Mouse (Mus musculus): ENCODE data around the gene Kras.

The Kras gene

GRCm38 (mm10) chr6:145250185-145250791 lies at the start of gene Kras:
Gene Kras, minus strand, starts transcription at chr6:145250239.
- DNase-seq = peak; percentile 96 to 98

- DNase-seq = no peak
Observed at GRCm38 (mm10) chr6:145297626-145298025, 47.6 kb upstream of the Kras start.

GRCm38 (mm10) chr6:145296979-145297378 lies 46.9 kb upstream of the Kras start:
- DNase-seq = no peak

- DNase-seq = no peak
Observed at GRCm38 (mm10) chr6:145295171-145295570, 45.1 kb upstream of the Kras start.

GRCm38 (mm10) chr6:145293156-145293555 lies 43.1 kb upstream of the Kras start:
- DNase-seq = no peak

GRCm38 (mm10) chr6:145291383-145292289 lies 41.6 kb upstream of the Kras start:
- DNase-seq = no peak

GRCm38 (mm10) chr6:145285656-145286055 lies 35.6 kb upstream of the Kras start:
- no peak for DNase-seq

GRCm38 (mm10) chr6:145284286-145284685 lies 34.2 kb upstream of the Kras start:
- no peak for DNase-seq

GRCm38 (mm10) chr6:145277138-145277763 lies 27.2 kb upstream of the Kras start:
- no peak for DNase-seq

GRCm38 (mm10) chr6:145276265-145276780 lies 26.3 kb upstream of the Kras start:
- DNase-seq = peak; percentile 80 to 83

GRCm38 (mm10) chr6:145275586-145276219 lies 25.7 kb upstream of the Kras start:
- no peak for DNase-seq

GRCm38 (mm10) chr6:145273971-145274620 lies 24.1 kb upstream of the Kras start:
- peak in 1 of 2 experiments; percentile 19 for DNase-seq

GRCm38 (mm10) chr6:145272142-145272937 lies 22.3 kb upstream of the Kras start:
- DNase-seq = no peak

- DNase-seq = no peak
Observed at GRCm38 (mm10) chr6:145269313-145269845, 19.3 kb upstream of the Kras start.

- DNase-seq = no peak
Observed at GRCm38 (mm10) chr6:145267692-145268091, 17.7 kb upstream of the Kras start.

GRCm38 (mm10) chr6:145262314-145262713 lies 12.3 kb upstream of the Kras start:
- DNase-seq = no peak

- no peak for DNase-seq
Observed at GRCm38 (mm10) chr6:145256701-145257073, 6.6 kb upstream of the Kras start.

- DNase-seq = peak; percentile 39 to 62
Observed at GRCm38 (mm10) chr6:145255952-145256700, 6.1 kb upstream of the Kras start.

GRCm38 (mm10) chr6:145250820-145251219 lies 781 bp upstream of the Kras start:
- DNase-seq = no peak

Data from lung, postnatal 4 days (tissue).